Mouse (Mus musculus) liver, embryonic 14.5 days (tissue): ENCODE measurements around the gene Tmppe.

Experiments
- CTCF ChIP-seq: IDR thresholded peaks from 2 replicates; pipeline ENCODE4 v1.5.1; 2016; ENCODE audit warnings: antibody characterized with exemption, low read depth, control low read depth
- EP300 ChIP-seq: IDR thresholded peaks from 2 replicates; pipeline ENCODE4 v1.6.1; 2016; ENCODE audit warnings: antibody characterized with exemption, low read depth

- no peak for TF ChIP-seq EP300
- TF ChIP-seq CTCF = no peak
Measured at GRCm38 (mm10) chr9:114394677-114395076, 6.2 kb upstream of the Tmppe start.
